Mouse (Mus musculus) forebrain, embryonic 10.5 days (tissue): ENCODE data around the gene Ank3. TPM values are rescaled to one million over a fixed set of nuclear protein-coding genes. Genes with fewer than 3 reads are reported as not detected.
A peak's percentile ranks its signal among the peaks of the same experiment; 100 is the strongest.

ENCODE experiments used
- DNase-seq: peaks from one replicate; pipeline ENCODE4 v3.0.0-alpha.2; 2017; ENCODE audit warnings: low spot score; ENCODE audit errors: extremely low spot score
- H3K27ac ChIP-seq: fragments of 300-500 bp; sonication (generic); 2 replicates; pipeline ENCODE4 v1.5.1; 2016; ENCODE audit warnings: mild to moderate bottlenecking
- H3K27me3 ChIP-seq: fragments of 300-500 bp; sonication (generic); 2 replicates; pipeline ENCODE4 v1.6.1; 2016; ENCODE audit warnings: mild to moderate bottlenecking; ENCODE audit not compliant: poor library complexity, severe bottlenecking
- H3K36me3 ChIP-seq: fragments of 300-500 bp; sonication (generic); replicated peaks from 2 replicates; pipeline ENCODE4 v1.6.1; 2016; ENCODE audit warnings: mild to moderate bottlenecking, moderate library complexity
- H3K4me1 ChIP-seq: fragments of 300-500 bp; sonication (generic); 2 replicates; pipeline ENCODE4 v1.6.1; 2016
- H3K4me3 ChIP-seq: fragments of 300-500 bp; sonication (generic); 2 replicates; pipeline ENCODE4 v1.5.1; 2016; ENCODE audit warnings: mild to moderate bottlenecking, moderate library complexity
- H3K9me3 ChIP-seq: fragments of 300-500 bp; sonication (generic); 2 replicates; pipeline ENCODE4 v1.6.1; 2016; ENCODE audit warnings: mild to moderate bottlenecking, moderate library complexity
- WGBS: fragments of 180-500 bp; shearing (Covaris S2); methylation state at CpG from one replicate; pipeline ENCODE4 v1.1.7; 2016; 5-methylcytosine and 5-hydroxymethylcytosine counted together
- polyA plus RNA-seq: library from polyadenylated mRNA; unstranded; fragments of >200 nt; fragmentation: Nextera tagmentation; extraction: Ambion mirVana; gene quantifications from 2 replicates; pipeline ENCODE4 v1.2.1, GENCODE M21; 2016

The Ank3 gene
- polyA plus RNA-seq, 1 experiment from 2014 or later: 24.8 TPM

DNA sequence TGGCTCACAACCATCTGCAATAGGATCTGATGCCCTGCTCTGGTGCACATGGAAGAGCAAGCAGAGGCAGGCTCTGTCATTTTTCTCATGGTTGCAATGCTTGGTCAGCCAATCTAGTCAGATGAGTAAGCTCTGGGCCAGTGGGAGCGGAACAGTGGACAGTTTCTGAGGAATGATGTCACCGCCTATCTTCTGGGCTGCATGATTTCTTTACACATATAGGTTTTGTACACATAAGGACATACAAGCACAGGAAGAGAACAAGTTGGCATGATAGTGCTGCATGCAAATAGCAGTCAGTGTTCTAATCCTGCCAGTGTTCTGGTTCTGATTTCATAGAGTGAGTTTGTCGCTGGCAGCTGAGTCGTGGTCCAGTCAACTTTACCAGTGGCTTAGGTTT lies 517.6 kb downstream of the Ank3 start:
- H3K9me3 ChIP-seq: no peaks in the 10 kb centered on the region
- H3K27ac ChIP-seq: no peak overlapping the region
- no peak for DNase-seq
- H3K36me3 ChIP-seq: no peaks in the 10 kb centered on the region
- H3K4me3 ChIP-seq: no peak overlapping the region
- H3K27me3 ChIP-seq: no peaks in the 10 kb centered on the region
- 92% methylated on average over 4 of the region's 4 CpGs for WGBS
- peaks cover 3% of the 10 kb centered on the region for H3K4me1 ChIP-seq

DNA sequence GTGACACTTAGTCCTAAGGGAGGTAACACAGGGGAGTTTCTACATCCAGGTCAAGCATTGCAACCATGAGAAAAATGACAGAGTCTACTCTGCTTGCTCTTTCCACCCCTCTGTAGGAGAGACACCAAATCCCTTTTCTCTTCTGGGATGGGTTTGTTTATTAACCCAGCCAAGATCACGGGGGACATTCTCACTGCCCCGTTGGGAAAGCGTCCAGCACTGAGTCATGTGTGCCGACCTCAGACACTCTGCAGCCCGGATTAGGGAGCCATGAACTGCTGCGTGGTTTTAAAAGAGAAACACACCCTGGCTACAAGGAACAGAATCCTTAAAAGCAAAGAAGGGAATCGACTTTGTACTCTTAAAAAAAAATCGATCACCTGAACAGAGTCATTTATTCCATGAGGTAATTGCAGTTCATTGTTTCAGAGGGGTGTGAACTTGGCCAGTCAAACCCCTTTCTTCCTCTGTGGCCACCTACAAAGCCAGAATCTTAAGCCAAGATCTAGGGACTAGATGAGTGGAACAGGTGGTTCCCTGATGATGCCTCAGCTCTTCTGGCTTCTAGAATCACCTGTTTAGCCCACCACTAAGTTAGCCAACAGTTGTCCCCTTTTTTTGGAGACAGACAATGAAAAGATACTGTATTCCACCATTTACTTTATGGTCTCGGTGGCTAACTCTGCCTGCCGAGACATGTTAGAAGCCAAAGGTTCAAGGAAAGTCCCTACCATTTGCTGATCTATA lies 518.3 kb downstream of the Ank3 start:
- Histone ChIP-seq H3K4me1 (peaks cover 3% of the 10 kb centered on the region), H3K27me3 (no peaks in the 10 kb centered on the region), H3K27ac (no peak overlapping the region), H3K9me3 (no peaks in the 10 kb centered on the region), H3K36me3 (no peaks in the 10 kb centered on the region), H3K4me3 (no peak overlapping the region)
- DNase-seq: no peak
- WGBS: 88% methylated on average over 10 of the region's 10 CpGs

DNA sequence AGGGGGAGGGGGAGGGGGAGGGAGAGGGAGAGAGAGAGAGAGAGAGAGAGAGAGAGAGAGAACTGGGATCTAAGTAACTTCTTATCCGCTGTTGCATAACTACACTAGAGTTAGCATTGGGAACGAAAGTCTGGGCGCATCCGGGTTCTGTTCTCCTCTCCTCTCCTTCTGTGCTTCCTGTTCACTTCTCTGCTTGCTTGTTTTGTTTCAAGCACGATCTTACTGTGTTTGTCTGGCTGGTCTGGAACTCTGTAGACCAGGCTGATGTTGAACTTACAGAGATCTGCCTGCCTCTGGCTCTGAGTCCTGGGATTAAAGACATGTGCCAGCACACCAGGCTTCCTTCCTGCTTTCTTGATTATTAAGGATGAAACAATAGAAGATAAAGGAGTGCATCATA lies 519.1 kb downstream of the Ank3 start:
- H3K9me3 ChIP-seq: no peaks in the 10 kb centered on the region
- 0 out of 2 replicates have a peak, but pooled peaks cover 4% of the 10 kb centered on the region for H3K27me3 ChIP-seq
- DNase-seq: no peak
- peaks cover 3% of the 10 kb centered on the region for H3K4me1 ChIP-seq
- H3K27ac ChIP-seq: no peak overlapping the region
- 89% methylated on average over 5 of the region's 5 CpGs for WGBS
- H3K4me3 ChIP-seq: no peak overlapping the region
- no peaks in the 10 kb centered on the region for H3K36me3 ChIP-seq

DNA sequence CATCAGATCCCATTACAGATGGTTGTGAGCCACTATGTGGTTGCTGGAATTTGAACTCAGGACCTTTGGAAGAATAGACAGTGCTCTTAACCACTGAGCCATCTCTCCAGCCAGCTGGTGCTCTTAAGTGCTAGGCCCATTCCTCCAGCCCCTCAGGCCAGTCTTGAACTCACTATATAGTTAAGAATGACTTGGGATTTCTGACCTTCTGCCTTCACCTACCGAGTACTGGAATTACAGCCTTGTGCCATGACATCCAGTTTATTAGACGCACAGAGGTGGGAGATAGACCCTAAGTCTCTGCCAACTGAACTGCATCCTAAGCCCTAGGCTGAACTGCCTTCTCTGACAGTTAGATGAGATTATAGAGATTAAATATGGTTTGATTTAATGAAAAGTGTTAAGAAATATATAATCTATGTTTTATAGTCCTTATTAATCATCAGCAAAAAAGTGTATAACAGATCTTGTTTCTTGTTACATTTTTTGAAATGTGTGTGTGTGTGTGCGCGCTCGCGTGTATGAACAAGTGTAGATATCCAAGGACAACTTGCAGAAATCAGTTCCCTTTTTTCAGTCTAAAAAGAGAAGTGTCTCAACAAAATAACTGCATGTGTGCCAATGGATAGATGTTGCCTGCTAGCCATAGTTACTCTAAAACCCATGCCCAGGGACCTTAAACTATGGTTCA lies 520.0 kb downstream of the Ank3 start:
- DNase-seq: no peak

DNA sequence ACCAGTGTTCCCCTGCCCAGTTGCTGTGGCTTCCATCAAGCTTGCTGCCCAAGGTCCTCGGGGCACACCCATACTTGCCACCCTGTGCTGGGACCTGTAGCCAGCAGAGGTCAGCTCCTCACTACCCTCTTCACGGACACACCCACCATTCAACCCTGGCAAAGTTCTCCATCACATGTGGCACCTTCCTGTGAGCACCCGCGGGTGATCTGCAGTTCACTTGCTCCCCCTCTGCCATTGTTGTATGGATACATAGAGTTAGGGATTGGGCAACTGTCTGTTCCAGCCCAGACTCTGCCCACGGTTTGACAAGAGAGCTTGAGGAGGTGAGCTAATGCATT lies 520.5 kb downstream of the Ank3 start:
- DNase-seq: no peak
- no peak overlapping the region for H3K27ac ChIP-seq
- H3K9me3 ChIP-seq: no peaks in the 10 kb centered on the region
- H3K4me3 ChIP-seq: no peak overlapping the region
- 87% methylated on average over 5 of the region's 5 CpGs for WGBS
- H3K4me1 ChIP-seq: peaks cover 10% of the 10 kb centered on the region
- 0 out of 2 replicates have a peak, but pooled peaks cover 5% of the 10 kb centered on the region for H3K27me3 ChIP-seq
- no peaks in the 10 kb centered on the region for H3K36me3 ChIP-seq

More for the DNA sequence above, 520.0 kb downstream of the Ank3 start:
- 98% methylated on average over 6 of the region's 6 CpGs for WGBS
- no peak overlapping the region for H3K27ac ChIP-seq
- H3K4me3 ChIP-seq: no peak overlapping the region
- H3K36me3 ChIP-seq: no peaks in the 10 kb centered on the region
- no peaks in the 10 kb centered on the region for H3K9me3 ChIP-seq
- H3K4me1 ChIP-seq: peaks cover 5% of the 10 kb centered on the region
- 0 out of 2 replicates have a peak, but pooled peaks cover 4% of the 10 kb centered on the region for H3K27me3 ChIP-seq

DNA sequence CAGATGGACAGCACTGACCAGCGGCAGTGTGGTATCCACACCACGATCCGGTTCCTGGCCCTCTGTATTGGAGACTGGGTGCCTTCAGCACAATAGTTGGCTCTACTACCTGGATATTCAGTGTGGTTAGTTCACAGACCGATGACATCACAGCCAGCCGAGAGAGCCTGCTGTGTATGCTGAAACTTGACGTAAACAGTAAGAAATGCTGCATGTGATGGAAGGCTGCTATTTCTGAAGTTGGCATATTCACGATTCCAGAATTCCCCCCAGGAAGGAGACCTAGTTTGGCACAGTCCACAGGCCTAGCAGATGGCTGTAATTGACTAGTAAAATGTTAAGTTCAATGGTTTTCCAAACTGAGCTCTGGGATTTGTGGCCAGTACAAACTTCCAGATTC lies 521.2 kb downstream of the Ank3 start:
- peaks cover 13% of the 10 kb centered on the region for H3K4me1 ChIP-seq
- no peak for DNase-seq
- no peaks in the 10 kb centered on the region for H3K36me3 ChIP-seq
- H3K27me3 ChIP-seq: 0 out of 2 replicates have a peak, but pooled peaks cover 11% of the 10 kb centered on the region
- no peak overlapping the region for H3K27ac ChIP-seq
- H3K9me3 ChIP-seq: no peaks in the 10 kb centered on the region
- WGBS: 92% methylated on average over 7 of the region's 7 CpGs
- H3K4me3 ChIP-seq: no peak overlapping the region

DNA sequence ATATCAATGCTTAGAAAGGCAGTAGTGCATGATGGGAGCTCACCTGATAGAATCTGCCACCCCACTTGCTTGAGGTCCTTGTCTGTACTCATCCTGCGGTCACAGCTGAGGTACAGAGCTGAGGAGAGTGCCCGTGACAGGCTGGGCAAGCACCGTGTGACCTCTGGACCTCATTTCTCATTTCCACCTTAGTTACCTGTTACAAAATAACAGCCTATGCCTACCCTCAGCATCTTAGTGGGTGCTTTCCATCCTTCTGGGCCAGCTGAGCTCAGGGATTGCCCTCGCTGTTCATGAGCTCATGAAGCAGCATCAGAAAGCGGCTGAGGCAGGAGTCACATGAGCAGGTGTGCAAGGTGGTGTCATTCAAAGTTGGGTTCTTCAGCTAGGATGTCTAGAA lies 523.5 kb downstream of the Ank3 start:
- peaks cover 35% of the 10 kb centered on the region for H3K4me1 ChIP-seq
- no peak overlapping the region for H3K4me3 ChIP-seq
- H3K27me3 ChIP-seq: peaks cover 13% of the 10 kb centered on the region
- DNase-seq: no peak
- H3K9me3 ChIP-seq: no peaks in the 10 kb centered on the region
- H3K36me3 ChIP-seq: no peaks in the 10 kb centered on the region
- 85% methylated on average over 5 of the region's 5 CpGs for WGBS
- no peak overlapping the region for H3K27ac ChIP-seq

DNA sequence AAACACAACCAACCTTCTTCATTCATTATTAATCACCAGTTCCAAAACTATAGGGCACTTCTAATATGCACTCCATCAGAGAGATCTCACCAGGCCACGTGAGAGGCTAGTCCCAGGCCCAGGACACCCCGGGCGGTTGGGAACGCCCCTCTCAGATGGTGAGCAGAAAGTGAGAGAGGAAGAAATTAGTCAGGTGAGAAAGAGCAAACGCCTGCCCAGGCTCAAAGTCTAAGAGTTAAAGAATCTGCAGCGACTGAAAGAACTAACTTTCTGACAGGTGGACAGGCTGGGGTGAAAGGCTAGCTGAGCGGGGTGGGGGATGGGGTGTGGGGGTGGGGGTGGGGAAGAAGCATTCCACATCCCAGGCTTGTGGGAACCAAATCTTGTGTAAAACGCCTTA lies 525.2 kb downstream of the Ank3 start:
- 8% methylated on average over 8 of the region's 8 CpGs for WGBS
- Histone ChIP-seq H3K27me3 (peaks cover 19% of the 10 kb centered on the region), H3K36me3 (no peaks in the 10 kb centered on the region), H3K4me1 (peaks cover 51% of the 10 kb centered on the region), H3K9me3 (no peaks in the 10 kb centered on the region), H3K4me3 (no peak overlapping the region), H3K27ac (no peak overlapping the region)
- DNase-seq: no peak

DNA sequence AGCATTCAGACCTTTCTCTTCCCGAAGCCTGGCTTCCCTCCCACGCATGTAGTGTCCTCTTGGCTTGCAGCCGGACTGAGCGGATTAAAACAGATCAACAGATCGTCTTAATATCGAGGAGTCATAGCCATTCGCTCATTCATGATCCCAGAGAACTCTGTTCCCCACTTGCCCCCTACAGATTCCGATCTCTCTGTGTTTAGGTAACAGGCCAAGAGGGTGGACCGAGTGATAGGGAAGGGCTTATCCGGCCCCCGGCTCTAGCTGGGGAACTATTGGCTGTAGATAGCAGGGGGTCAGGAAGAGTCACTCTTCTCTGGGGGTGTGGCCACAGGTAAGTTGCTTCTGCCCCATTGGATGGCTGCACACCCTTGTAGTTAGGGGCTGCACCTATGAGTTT lies 525.7 kb downstream of the Ank3 start:
- peaks cover 19% of the 10 kb centered on the region for H3K27me3 ChIP-seq
- H3K36me3 ChIP-seq: no peaks in the 10 kb centered on the region
- peaks cover 51% of the 10 kb centered on the region for H3K4me1 ChIP-seq
- no peak for DNase-seq
- peak overlapping the region; percentile 54 for H3K4me3 ChIP-seq
- WGBS: 2% methylated on average over 11 of the region's 11 CpGs
- no peaks in the 10 kb centered on the region for H3K9me3 ChIP-seq
- H3K27ac ChIP-seq: peak overlapping the region; percentile 48; the same call in 1 of the 2 replicates

DNA sequence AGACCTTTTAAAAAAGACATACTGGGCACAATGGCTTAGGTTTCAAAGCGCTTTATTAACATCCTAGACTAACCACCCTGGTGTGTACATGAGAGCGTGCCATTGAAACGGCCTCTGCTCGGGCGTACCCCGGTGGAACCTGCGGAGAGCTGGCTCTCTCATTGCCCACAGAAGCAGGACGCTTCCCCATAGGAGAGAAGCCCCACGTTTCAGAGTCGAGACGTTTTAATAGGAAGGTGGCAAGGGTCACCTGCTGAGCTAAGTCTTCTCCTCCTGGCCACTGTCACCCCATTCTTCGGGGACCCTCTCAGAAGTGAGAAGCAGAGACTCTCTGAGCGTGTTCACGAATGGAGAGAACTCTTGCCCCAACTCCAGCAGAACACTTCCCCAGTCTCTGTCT lies 526.3 kb downstream of the Ank3 start:
- Histone ChIP-seq H3K4me1 (peaks cover 51% of the 10 kb centered on the region), H3K4me3 (peak overlapping the region; percentile 54), H3K36me3 (peaks cover 2% of the 10 kb centered on the region; the same call in 1 of the 2 replicates), H3K9me3 (no peaks in the 10 kb centered on the region), H3K27ac (peak overlapping the region; percentile 81), H3K27me3 (peaks cover 19% of the 10 kb centered on the region)
- 2% methylated on average over 14 of the region's 14 CpGs for WGBS
- no peak for DNase-seq

DNA sequence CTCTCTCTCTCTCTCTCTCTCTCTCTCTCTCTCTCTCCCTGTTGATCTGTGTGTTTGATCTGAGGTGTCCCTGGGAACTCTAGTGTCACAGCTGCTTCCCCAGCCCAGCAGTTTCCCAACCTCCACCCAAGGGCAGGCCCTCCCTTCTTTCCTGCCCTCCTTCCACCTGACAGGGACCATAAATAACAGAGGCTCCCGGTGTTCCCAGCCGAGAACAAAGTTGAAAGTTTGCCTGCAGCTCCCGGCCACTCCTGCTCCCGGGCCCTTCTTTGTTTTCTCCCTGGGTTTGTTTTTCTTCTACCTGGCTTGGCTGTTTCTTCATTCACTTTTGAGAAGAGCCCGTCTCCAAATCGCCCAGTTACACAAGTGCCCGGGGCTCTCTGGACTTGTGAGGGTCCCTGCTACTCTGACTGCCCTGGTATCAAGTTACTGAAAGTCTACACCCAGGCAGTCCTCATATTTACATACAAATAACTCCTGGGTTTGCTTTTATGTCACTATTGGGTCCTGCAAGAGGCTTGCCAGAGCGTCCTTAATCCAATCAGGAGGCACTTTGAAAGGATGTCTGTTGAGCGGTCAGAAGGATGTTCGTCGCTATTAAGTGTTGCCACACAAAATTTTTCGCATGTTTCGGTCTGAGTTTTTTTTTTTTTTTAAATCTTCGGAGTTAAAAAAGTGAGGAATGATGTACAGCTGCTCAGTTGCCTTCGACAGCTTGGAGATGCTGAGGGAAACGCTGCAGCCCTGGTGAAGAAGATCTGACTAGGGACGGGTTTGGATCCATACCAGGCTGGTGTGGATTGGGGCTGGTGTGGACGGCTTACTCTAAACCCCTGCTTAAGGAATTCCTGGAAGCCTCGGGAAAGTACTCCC lies 526.9 kb downstream of the Ank3 start:
- Histone ChIP-seq H3K4me1 (peaks cover 51% of the 10 kb centered on the region), H3K27ac (peak overlapping the region; percentile 81), H3K9me3 (no peaks in the 10 kb centered on the region), H3K4me3 (peak overlapping the region; percentile 54), H3K36me3 (peaks cover 7% of the 10 kb centered on the region; the same call in 1 of the 2 replicates), H3K27me3 (peaks cover 19% of the 10 kb centered on the region)
- peak; percentile 65 for DNase-seq
- under 1% methylated on average over 19 of the region's 19 CpGs for WGBS

DNA sequence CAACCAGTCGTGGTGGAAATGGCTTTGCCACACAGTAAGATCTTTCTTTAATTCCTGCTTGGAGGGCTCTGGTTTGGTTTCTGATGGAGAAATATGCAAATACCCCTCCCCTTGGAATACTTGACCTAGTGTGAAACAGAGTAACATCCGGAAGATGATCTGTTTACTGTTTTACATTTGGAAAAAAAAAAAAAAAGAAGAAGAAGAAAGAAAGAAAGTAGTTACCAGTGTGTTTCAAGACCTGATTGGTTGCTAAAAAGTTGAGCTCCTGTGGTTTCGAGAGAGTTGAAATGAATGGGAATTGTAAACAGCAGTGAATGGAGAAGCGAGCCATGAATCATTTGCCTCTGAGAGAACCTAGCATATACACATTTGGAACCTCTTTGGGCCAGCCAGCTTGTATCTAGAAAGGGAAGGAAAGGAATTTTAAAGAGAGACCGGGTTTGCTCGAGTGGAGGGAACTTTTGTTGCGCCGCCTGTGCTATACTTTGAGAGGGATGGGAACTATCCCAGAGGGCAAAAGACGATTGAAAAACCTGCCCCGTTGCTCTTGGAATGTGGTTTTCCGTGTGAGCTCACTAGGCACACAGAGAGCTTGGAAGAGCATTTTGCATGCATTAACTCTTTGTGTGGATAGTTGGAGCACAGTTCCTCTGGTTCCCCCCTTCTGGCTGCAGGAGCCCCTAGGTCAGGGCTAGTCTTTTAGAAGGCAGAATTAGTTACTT lies 527.7 kb downstream of the Ank3 start:
- Histone ChIP-seq H3K27ac (peak overlapping the region; percentile 81), H3K9me3 (no peaks in the 10 kb centered on the region), H3K4me1 (peaks cover 51% of the 10 kb centered on the region), H3K27me3 (peaks cover 19% of the 10 kb centered on the region), H3K4me3 (peak overlapping the region; percentile 54), H3K36me3 (peaks cover 12% of the 10 kb centered on the region)
- peak; percentile 34 for DNase-seq
- under 1% methylated on average over 11 of the region's 11 CpGs for WGBS
